Mouse (Mus musculus) spleen, adult 2 months (tissue): ENCODE results near the gene Col2a1. TPM values are rescaled to one million over a fixed set of nuclear protein-coding genes. Genes with fewer than 3 reads are reported as not detected.

Experiments
- DNase-seq, 2 experiments: peaks; one replicate each; pipeline versions ENCODE4 v3.0.0 to v3.0.0-alpha.2; 2012 to 2021; ENCODE audit warnings: low spot score in 2 of 2, low read depth in 1 of 2
- H3K27ac ChIP-seq: fragments of 200-500 bp; 2 replicates; pipeline ENCODE4 v1.5.1; 2012; ENCODE audit warnings: low read length, inconsistent platforms; ENCODE audit not compliant: insufficient read depth
- H3K27me3 ChIP-seq: fragments of 200-500 bp; 2 replicates; pipeline ENCODE4 v1.6.1; 2012; ENCODE audit warnings: mild to moderate bottlenecking, moderate library complexity, low read length, inconsistent platforms; ENCODE audit not compliant: control insufficient read depth, insufficient read depth
- H3K36me3 ChIP-seq: fragments of 200-500 bp; 2 replicates; pipeline ENCODE4 v1.6.1; 2012; ENCODE audit warnings: mild to moderate bottlenecking, low read length, inconsistent platforms; ENCODE audit not compliant: control insufficient read depth, insufficient read depth
- H3K4me1 ChIP-seq: fragments of 200-500 bp; 2 replicates; pipeline ENCODE4 v1.6.1; 2011; ENCODE audit warnings: inconsistent platforms; ENCODE audit not compliant: control insufficient read depth, insufficient read depth, insufficient read length
- H3K4me3 ChIP-seq: fragments of 200-500 bp; 2 replicates; pipeline ENCODE4 v1.5.1; 2011; ENCODE audit warnings: mild to moderate bottlenecking, inconsistent platforms; ENCODE audit not compliant: insufficient read depth, insufficient read length; ENCODE audit errors: extremely low read depth
- CTCF ChIP-seq: fragments of 200-500 bp; IDR thresholded peaks from 2 replicates; pipeline ENCODE4 v1.5.1; 2011; ENCODE audit warnings: mild to moderate bottlenecking, inconsistent platforms; ENCODE audit not compliant: insufficient read depth, insufficient read length, insufficient replicate concordance; ENCODE audit errors: extremely low read depth
- POLR2A ChIP-seq: fragments of 200-500 bp; IDR thresholded peaks from 2 replicates; pipeline ENCODE4 v1.6.1; 2011; ENCODE audit warnings: low read depth, low read length, inconsistent platforms
- WGBS: fragments of 180-500 bp; shearing (Covaris S2); methylation state at CpG from one replicate; pipeline ENCODE4 v1.1.7; 2018; 5-methylcytosine and 5-hydroxymethylcytosine counted together
- polyA plus RNA-seq: library from polyadenylated mRNA; depleted of rRNA; stranded (reverse); fragments of >200 nt; gene quantifications from 2 replicates; pipeline ENCODE4 v1.2.3, GENCODE M21; 2012; rRNA removed

The Col2a1 gene
- polyA plus RNA-seq, 1 experiment: 0.02 TPM

DNA sequence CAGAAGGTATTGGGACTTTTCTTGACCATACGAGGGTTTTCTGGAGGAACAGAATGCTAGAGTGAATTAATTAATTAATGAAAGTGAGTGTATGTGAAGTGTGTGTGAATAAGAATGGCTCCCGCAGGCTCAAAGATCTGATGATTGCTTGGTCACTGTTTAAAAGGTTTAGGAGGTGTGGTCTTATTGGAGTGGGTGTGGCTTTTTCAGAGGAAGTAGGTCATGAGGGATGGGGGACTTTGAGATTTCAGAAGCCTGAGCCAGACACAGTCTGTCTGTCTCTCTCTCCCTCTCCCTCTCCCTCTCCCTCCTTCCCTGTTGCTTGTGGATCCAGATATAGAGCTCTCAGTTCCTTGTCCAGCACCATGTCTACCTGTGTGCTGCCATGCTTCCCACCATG lies 63.2 kb downstream of the Col2a1 start:
- no peak for DNase-seq
- no peaks in the 10 kb centered on the region for H3K36me3 ChIP-seq
- TF ChIP-seq CTCF (no peak), POLR2A (no peak)
- no peaks in the 10 kb centered on the region for H3K27me3 ChIP-seq
- 90% methylated on average over 2 of the region's 2 CpGs for WGBS
- H3K27ac ChIP-seq: no peak overlapping the region
- H3K4me1 ChIP-seq: no peaks in the 10 kb centered on the region
- no peak overlapping the region for H3K4me3 ChIP-seq

DNA sequence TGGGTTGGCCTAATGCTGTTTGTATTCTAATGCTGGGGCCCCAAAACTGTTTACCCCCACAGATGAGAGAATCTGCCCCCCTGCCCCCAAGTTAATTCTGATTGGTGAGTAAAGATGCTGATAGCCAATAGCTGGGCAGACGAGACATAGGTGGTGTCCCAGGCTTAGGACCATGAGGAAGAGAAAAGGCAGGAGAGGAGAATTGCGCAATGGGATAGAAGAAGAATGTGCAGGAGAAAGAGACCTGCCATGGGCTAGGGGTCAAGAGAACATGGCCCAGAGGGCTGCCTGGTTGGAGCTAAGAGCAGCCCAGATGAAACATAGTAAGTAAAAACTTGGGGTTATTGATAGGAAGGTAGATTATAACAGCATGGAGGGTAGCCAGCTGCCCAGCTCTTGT lies 64.4 kb downstream of the Col2a1 start:
- no peak for DNase-seq
- TF ChIP-seq CTCF: no peak
- no peak for TF ChIP-seq POLR2A
- Histone ChIP-seq H3K27me3 (no peaks in the 10 kb centered on the region), H3K4me1 (no peaks in the 10 kb centered on the region), H3K4me3 (no peak overlapping the region), H3K36me3 (no peaks in the 10 kb centered on the region), H3K27ac (no peak overlapping the region)
- 91% methylated on average over 2 of the region's 2 CpGs for WGBS

DNA sequence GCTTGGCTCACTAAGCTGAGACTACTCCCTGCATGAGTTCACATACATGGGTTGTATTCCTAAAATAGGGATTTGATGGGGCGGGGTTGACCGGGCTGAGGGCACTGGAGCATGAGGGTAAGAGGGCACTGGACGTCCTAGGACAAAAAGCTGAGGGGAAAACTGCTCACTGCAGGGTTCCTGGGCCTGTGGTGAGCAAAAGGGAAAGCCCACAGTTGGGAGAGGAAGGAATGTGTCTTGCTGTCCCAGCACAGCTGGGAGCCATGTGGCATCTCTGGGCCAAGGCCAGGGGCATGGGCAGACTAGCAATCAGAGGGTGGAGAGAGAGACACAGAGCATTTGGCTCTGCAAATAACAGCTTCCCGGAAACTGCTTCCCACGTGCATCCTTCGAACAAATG lies 65.9 kb downstream of the Col2a1 start:
- Histone ChIP-seq H3K4me3 (no peak overlapping the region), H3K4me1 (no peaks in the 10 kb centered on the region), H3K36me3 (no peaks in the 10 kb centered on the region), H3K27ac (no peak overlapping the region), H3K27me3 (no peaks in the 10 kb centered on the region)
- no peak for DNase-seq
- TF ChIP-seq CTCF (no peak), POLR2A (no peak)
- 87% methylated on average over 6 of the region's 6 CpGs for WGBS

- Histone ChIP-seq H3K4me1 (no peaks in the 10 kb centered on the region), H3K4me3 (no peak overlapping the region), H3K27me3 (no peaks in the 10 kb centered on the region), H3K36me3 (no peaks in the 10 kb centered on the region), H3K27ac (no peak overlapping the region)
- WGBS: 84% methylated on average over 12 of the region's 12 CpGs
- DNase-seq: no peak
- TF ChIP-seq POLR2A: no peak
- TF ChIP-seq CTCF: no peak
Observed at GRCm38 (mm10) chr15:97932441-97932840, 72.1 kb downstream of the Col2a1 start.

DNA sequence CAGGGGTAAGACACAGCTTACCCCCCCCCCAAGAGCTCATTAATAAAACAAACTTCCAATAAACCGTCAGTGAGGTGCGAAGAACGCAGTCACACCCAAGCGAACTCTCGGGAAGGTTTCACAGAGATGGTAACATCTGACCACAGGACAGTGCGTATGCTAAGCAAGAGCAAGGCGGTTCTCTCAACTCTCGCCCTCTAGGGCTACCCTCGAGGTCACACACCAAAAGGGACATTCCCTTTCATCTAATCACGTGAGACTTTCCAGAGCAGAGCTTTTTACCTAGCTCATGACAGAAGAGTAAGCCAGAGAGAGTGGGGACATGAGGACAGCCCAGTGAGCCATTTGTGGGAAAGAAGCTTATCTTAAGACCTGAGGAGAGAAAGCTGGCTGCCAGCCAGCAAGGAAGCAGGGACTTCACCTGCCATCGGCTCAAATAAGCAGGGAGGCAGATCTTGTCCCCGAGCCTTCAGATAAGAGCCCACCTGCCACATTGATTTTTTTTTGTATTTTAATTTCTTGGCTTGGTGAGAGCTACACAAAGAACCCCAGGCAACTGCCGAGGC lies 75.2 kb downstream of the Col2a1 start:
- Histone ChIP-seq H3K4me3 (no peak overlapping the region), H3K27me3 (no peaks in the 10 kb centered on the region), H3K4me1 (no peaks in the 10 kb centered on the region), H3K36me3 (no peaks in the 10 kb centered on the region), H3K27ac (no peak overlapping the region)
- 61% methylated on average over 13 of the region's 13 CpGs for WGBS
- no peak for DNase-seq
- TF ChIP-seq POLR2A (no peak), CTCF (no peak)

GRCm38 (mm10) chr15:97927821-97928220 lies 76.7 kb downstream of the Col2a1 start:
- WGBS: 34% methylated on average over 6 of the region's 6 CpGs
- no peak for TF ChIP-seq CTCF
- TF ChIP-seq POLR2A: no peak
- H3K27ac ChIP-seq: no peak overlapping the region
- H3K4me3 ChIP-seq: no peak overlapping the region
- H3K36me3 ChIP-seq: no peaks in the 10 kb centered on the region
- no peak for DNase-seq
- no peaks in the 10 kb centered on the region for H3K27me3 ChIP-seq
- no peaks in the 10 kb centered on the region for H3K4me1 ChIP-seq

DNA sequence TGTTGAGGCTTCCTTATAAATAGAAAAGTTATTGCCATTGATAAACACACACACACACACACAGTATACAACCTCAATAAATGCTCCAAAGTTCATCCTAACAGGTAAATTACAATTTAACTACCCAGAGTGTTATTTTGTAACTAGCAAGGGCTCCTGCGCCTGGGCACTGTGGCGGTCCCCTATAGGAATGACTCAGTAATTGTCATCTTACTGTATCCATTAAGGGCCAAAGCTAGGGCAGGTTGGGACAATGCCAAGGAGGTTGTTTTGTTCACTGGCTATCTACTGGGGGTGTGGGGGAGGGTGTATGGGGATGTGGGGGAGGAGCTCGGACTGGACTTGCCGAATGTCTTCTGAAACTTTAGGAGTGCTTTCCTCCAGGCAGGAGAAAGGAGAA lies 77.5 kb downstream of the Col2a1 start:
- no peak for TF ChIP-seq CTCF
- TF ChIP-seq POLR2A: no peak
- Histone ChIP-seq H3K4me3 (no peak overlapping the region), H3K4me1 (no peaks in the 10 kb centered on the region), H3K36me3 (no peaks in the 10 kb centered on the region), H3K27me3 (no peaks in the 10 kb centered on the region), H3K27ac (no peak overlapping the region)
- no peak for DNase-seq
- WGBS: 84% methylated on average over 4 of the region's 4 CpGs

Other genes starting within 250 kb of the Col2a1 start
- gene Rapgef3, start 236.7 kb downstream of the Col2a1 start, polyA plus RNA-seq: 28.8 and 33.6 TPM in 2 replicates
- 94.0 and 117 TPM in 2 replicates for gene Slc48a1, start 226.2 kb downstream of the Col2a1 start, polyA plus RNA-seq
- gene Hdac7, start 160.2 kb downstream of the Col2a1 start, polyA plus RNA-seq: 104 and 137 TPM in 2 replicates
- gene Vdr, start 94.1 kb downstream of the Col2a1 start, polyA plus RNA-seq: 0.70 and 0.96 TPM in 2 replicates
- gene Tmem106c, start 40.5 kb downstream of the Col2a1 start, polyA plus RNA-seq: 17.2 and 22.9 TPM in 2 replicates
- gene Pfkm, start 87.9 kb upstream of the Col2a1 start, polyA plus RNA-seq: 6.4 and 7.8 TPM in 2 replicates
- 9.9 and 11.4 TPM in 2 replicates for gene Senp1, start 89.0 kb upstream of the Col2a1 start, polyA plus RNA-seq
- 18.8 and 24.4 TPM in 2 replicates for gene Asb8, start 160.9 kb upstream of the Col2a1 start, polyA plus RNA-seq
- 0.84 and 0.88 TPM in 2 replicates for gene Ccdc184, start 162.5 kb upstream of the Col2a1 start, polyA plus RNA-seq
- not detected in 2 replicates for gene Olfr288, start 190.8 kb upstream of the Col2a1 start, polyA plus RNA-seq
- not detected in 2 replicates for gene Gm44579, start 216.3 kb upstream of the Col2a1 start, polyA plus RNA-seq
- gene Olfr287, start 216.4 kb upstream of the Col2a1 start, polyA plus RNA-seq: not detected in 2 replicates
- not detected in 2 replicates for gene Olfr286, start 229.8 kb upstream of the Col2a1 start, polyA plus RNA-seq